Mouse (Mus musculus): ENCODE measurements around the gene St6galnac3. TPM values are rescaled to one million over a fixed set of nuclear protein-coding genes. Genes with fewer than 3 reads are reported as not detected.
"Not testable (repeated sequence)": the region's sequence is repeated elsewhere in the genome, so short reads cannot be mapped to it uniquely, and the experiment has no call there.

The St6galnac3 gene
- polyA plus RNA-seq, 1 experiment from 2014 or later = 31.9 TPM

- not testable (repeated sequence) for H3K4me3 ChIP-seq; H3K9me3 ChIP-seq; ATAC-seq (ENCODE audit: borderline replicate concordance, extremely low read depth, low FRiP score, low TSS enrichment); H3K27me3 ChIP-seq; H3K27ac ChIP-seq; H3K4me2 ChIP-seq; H3K36me3 ChIP-seq; H3K9ac ChIP-seq; H3K4me1 ChIP-seq
- WGBS = 89% methylated on average over 1 of the region's 1 CpGs
Observed at GRCm38 (mm10) chr3:153391451-153391850, 333.5 kb downstream of the St6galnac3 start.

- H3K36me3 ChIP-seq; H3K4me3 ChIP-seq; ATAC-seq (ENCODE audit: borderline replicate concordance, extremely low read depth, low FRiP score, low TSS enrichment); H3K4me2 ChIP-seq; H3K27ac ChIP-seq; H3K9me3 ChIP-seq; H3K9ac ChIP-seq; H3K27me3 ChIP-seq; H3K4me1 ChIP-seq: not testable (repeated sequence)
- WGBS = 85% methylated on average over 5 of the region's 5 CpGs
Observed at GRCm38 (mm10) chr3:153384651-153385050, 340.3 kb downstream of the St6galnac3 start.

- Histone ChIP-seq H3K9me3 (no peaks in the 10 kb centered on the region), H3K4me1 (no peaks in the 10 kb centered on the region)
- 92% methylated on average over 2 of the region's 2 CpGs for WGBS
Observed at GRCm38 (mm10) chr3:153383656-153384055, 341.3 kb downstream of the St6galnac3 start.

GRCm38 (mm10) chr3:153365057-153365755 is 359.8 kb downstream of the St6galnac3 start:
- no peak for ATAC-seq (ENCODE audit: borderline replicate concordance, extremely low read depth, low FRiP score, low TSS enrichment)
- Histone ChIP-seq H3K36me3 (no peaks in the 10 kb centered on the region), H3K9ac (no peak overlapping the region), H3K4me3 (no peak overlapping the region), H3K4me1 (no peaks in the 10 kb centered on the region), H3K27me3 (no peaks in the 10 kb centered on the region), H3K27ac (no peak overlapping the region), H3K4me2 (no peak overlapping the region), H3K9me3 (no peaks in the 10 kb centered on the region)
- WGBS = 82% methylated on average over 10 of the region's 10 CpGs

More at GRCm38 (mm10) chr3:153383656-153384055, 341.3 kb downstream of the St6galnac3 start:
- H3K27me3 ChIP-seq = no peaks in the 10 kb centered on the region
- no peak overlapping the region for H3K4me2 ChIP-seq
- H3K9ac ChIP-seq = no peak overlapping the region
- no peak for ATAC-seq (ENCODE audit: borderline replicate concordance, extremely low read depth, low FRiP score, low TSS enrichment)
- H3K4me3 ChIP-seq = no peak overlapping the region
- no peak overlapping the region for H3K27ac ChIP-seq
- no peaks in the 10 kb centered on the region for H3K36me3 ChIP-seq

GRCm38 (mm10) chr3:153364366-153364765 is 360.6 kb downstream of the St6galnac3 start:
- Histone ChIP-seq H3K4me1 (no peaks in the 10 kb centered on the region), H3K27ac (no peak overlapping the region), H3K4me3 (no peak overlapping the region), H3K9me3 (no peaks in the 10 kb centered on the region), H3K27me3 (no peaks in the 10 kb centered on the region), H3K4me2 (no peak overlapping the region), H3K36me3 (no peaks in the 10 kb centered on the region), H3K9ac (no peak overlapping the region)
- 81% methylated on average over 3 of the region's 3 CpGs for WGBS
- no peak for ATAC-seq (ENCODE audit: borderline replicate concordance, extremely low read depth, low FRiP score, low TSS enrichment)

- no peak overlapping the region for H3K4me3 ChIP-seq
- H3K9ac ChIP-seq = no peak overlapping the region
- ATAC-seq (ENCODE audit: borderline replicate concordance, extremely low read depth, low FRiP score, low TSS enrichment) = no peak
- no peaks in the 10 kb centered on the region for H3K4me1 ChIP-seq
- no peaks in the 10 kb centered on the region for H3K27me3 ChIP-seq
- H3K4me2 ChIP-seq = no peak overlapping the region
- no peak overlapping the region for H3K27ac ChIP-seq
- WGBS = 87% methylated on average over 3 of the region's 3 CpGs
- no peaks in the 10 kb centered on the region for H3K36me3 ChIP-seq
- H3K9me3 ChIP-seq = no peaks in the 10 kb centered on the region
Observed at GRCm38 (mm10) chr3:153359966-153360365, 365.0 kb downstream of the St6galnac3 start.

- 38% methylated on average over 1 of the region's 1 CpGs for WGBS
- no peak overlapping the region for H3K27ac ChIP-seq
Observed at GRCm38 (mm10) chr3:153356071-153356470, 368.9 kb downstream of the St6galnac3 start.

GRCm38 (mm10) chr3:153354988-153355297 is 370.0 kb downstream of the St6galnac3 start:
- ATAC-seq (ENCODE audit: borderline replicate concordance, extremely low read depth, low FRiP score, low TSS enrichment) = no peak
- WGBS = 72% methylated on average over 3 of the region's 3 CpGs
- Histone ChIP-seq H3K4me1 (no peaks in the 10 kb centered on the region), H3K9ac (no peak overlapping the region), H3K4me3 (no peak overlapping the region), H3K27ac (no peak overlapping the region), H3K4me2 (no peak overlapping the region), H3K27me3 (no peaks in the 10 kb centered on the region), H3K9me3 (no peaks in the 10 kb centered on the region), H3K36me3 (no peaks in the 10 kb centered on the region)

More at GRCm38 (mm10) chr3:153356071-153356470, 368.9 kb downstream of the St6galnac3 start:
- Histone ChIP-seq H3K4me1 (no peaks in the 10 kb centered on the region), H3K27me3 (no peaks in the 10 kb centered on the region), H3K4me2 (no peak overlapping the region), H3K9me3 (no peaks in the 10 kb centered on the region), H3K4me3 (no peak overlapping the region), H3K36me3 (no peaks in the 10 kb centered on the region), H3K9ac (no peak overlapping the region)
- ATAC-seq (ENCODE audit: borderline replicate concordance, extremely low read depth, low FRiP score, low TSS enrichment) = no peak

GRCm38 (mm10) chr3:153354186-153354987 is 370.6 kb downstream of the St6galnac3 start:
- Histone ChIP-seq H3K9me3 (no peaks in the 10 kb centered on the region), H3K9ac (no peak overlapping the region)
- 72% methylated on average over 6 of the region's 6 CpGs for WGBS

GRCm38 (mm10) chr3:153353313-153354103 is 371.5 kb downstream of the St6galnac3 start:
- no peaks in the 10 kb centered on the region for H3K36me3 ChIP-seq
- no peak for ATAC-seq (ENCODE audit: borderline replicate concordance, extremely low read depth, low FRiP score, low TSS enrichment)
- no peak overlapping the region for H3K4me2 ChIP-seq
- H3K9me3 ChIP-seq = no peaks in the 10 kb centered on the region
- 81% methylated on average over 16 of the region's 16 CpGs for WGBS
- no peaks in the 10 kb centered on the region for H3K27me3 ChIP-seq
- H3K4me1 ChIP-seq = no peaks in the 10 kb centered on the region
- H3K4me3 ChIP-seq = no peak overlapping the region
- no peak overlapping the region for H3K27ac ChIP-seq
- no peak overlapping the region for H3K9ac ChIP-seq

More at GRCm38 (mm10) chr3:153354186-153354987, 370.6 kb downstream of the St6galnac3 start:
- H3K36me3 ChIP-seq = no peaks in the 10 kb centered on the region
- ATAC-seq (ENCODE audit: borderline replicate concordance, extremely low read depth, low FRiP score, low TSS enrichment) = no peak
- no peaks in the 10 kb centered on the region for H3K27me3 ChIP-seq
- no peaks in the 10 kb centered on the region for H3K4me1 ChIP-seq
- H3K4me2 ChIP-seq = no peak overlapping the region
- no peak overlapping the region for H3K4me3 ChIP-seq
- no peak overlapping the region for H3K27ac ChIP-seq

GRCm38 (mm10) chr3:153349981-153350380 is 375.0 kb downstream of the St6galnac3 start:
- no peaks in the 10 kb centered on the region for H3K27me3 ChIP-seq
- no peaks in the 10 kb centered on the region for H3K9me3 ChIP-seq
- ATAC-seq (ENCODE audit: borderline replicate concordance, extremely low read depth, low FRiP score, low TSS enrichment) = no peak
- no peak overlapping the region for H3K4me2 ChIP-seq
- no peaks in the 10 kb centered on the region for H3K4me1 ChIP-seq
- no peak overlapping the region for H3K9ac ChIP-seq
- WGBS = 69% methylated on average over 10 of the region's 10 CpGs
- H3K27ac ChIP-seq = no peak overlapping the region
- H3K36me3 ChIP-seq = no peaks in the 10 kb centered on the region
- H3K4me3 ChIP-seq = no peak overlapping the region

Measured in lung, embryonic 15.5 days (tissue).